Mouse (Mus musculus): ENCODE measurements around the gene Gm17334. TPM values are rescaled to one million over a fixed set of nuclear protein-coding genes. Genes with fewer than 3 reads are reported as not detected.
"Not testable (repeated sequence)": the region's sequence is repeated elsewhere in the genome, so short reads cannot be mapped to it uniquely, and the experiment has no call there.

The Gm17334 gene
- polyA plus RNA-seq, 1 experiment from 2014 or later, result 0.30 TPM

DNA sequence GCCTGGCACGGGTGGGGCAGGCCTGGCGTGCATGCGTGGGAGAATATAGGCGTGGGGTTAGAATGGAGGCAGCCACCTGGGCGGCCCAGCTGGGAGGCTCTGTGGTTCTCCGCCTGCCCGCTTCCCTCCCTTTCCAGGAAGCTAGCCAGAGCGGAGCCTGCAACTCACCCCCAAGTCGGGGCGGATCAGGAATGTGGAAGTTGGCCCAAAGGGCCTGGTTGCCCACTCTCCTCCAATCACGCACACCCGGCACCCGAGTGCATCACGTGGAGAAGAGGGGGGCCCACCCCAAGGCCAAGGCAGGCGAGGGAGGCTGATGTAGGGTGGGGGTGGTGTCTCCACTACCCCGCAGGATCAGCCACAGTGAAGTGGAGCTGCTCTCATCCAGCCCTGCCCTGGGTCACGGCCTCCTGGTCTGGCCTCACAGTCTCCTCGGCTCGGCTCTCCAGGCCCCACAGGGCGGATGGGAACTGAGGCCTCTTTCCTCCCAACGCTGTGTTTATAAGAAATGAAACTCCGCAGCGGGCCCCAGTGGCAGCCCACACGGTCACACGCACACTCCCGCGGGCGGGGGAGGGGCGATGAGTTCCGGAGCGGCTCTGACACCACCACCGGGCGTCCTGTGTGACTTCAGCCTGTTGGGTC lies 9.4 kb downstream of the Gm17334 start:
- under 1% methylated on average over 33 of the region's 33 CpGs for WGBS
- H3K27me3 ChIP-seq (ENCODE audit: insufficient read depth, low read length), result no peaks in the 10 kb centered on the region

DNA sequence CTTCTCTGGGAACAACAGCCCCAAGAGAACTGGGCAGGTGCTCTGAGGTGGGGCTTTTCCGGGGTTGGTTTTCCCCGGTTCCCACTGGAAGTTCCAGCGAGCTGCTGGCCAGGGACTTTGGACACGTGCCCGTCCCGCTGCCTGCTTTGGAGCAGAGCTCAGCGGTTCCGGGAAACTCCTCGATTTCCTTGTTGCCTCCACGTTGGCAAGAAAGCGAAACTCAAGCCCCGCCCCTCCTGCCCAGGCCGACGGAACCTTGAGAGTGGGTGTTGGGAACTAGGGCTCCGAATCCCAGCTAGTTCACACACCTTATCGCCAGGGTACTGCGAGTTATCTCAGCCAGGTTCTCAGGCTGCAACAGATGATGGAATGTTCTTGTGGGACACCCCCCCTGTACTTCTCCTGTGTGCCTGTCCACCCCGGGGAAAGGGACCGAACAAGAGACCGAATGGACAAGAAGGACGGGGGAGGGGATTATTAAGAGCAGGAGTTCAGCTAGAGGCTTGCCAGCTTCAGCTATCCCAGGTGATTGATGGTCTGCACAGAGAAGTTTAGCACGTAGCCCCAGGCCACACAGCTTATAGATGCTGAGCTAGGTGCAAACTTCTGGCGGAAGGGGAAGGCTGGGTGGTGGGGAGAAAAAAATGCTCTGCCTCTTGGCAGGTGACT lies 10.0 kb downstream of the Gm17334 start:
- Histone ChIP-seq H3K4me1 (ENCODE audit: insufficient read depth, low read length) (peaks cover 56% of the 10 kb centered on the region), H3K9me3 (ENCODE audit: low read length) (no peaks in the 10 kb centered on the region)

More for the DNA sequence above, 9.4 kb downstream of the Gm17334 start:
- Histone ChIP-seq H3K9ac (replicated peaks; ENCODE audit: low read length) (peak overlapping the region; percentile 58), H3K4me2 (replicated peaks; ENCODE audit: low read depth, low read length) (peak overlapping the region; percentile 76), H3K4me1 (ENCODE audit: insufficient read depth, low read length) (peaks cover 53% of the 10 kb centered on the region), H3K4me3 (ENCODE audit: low read length) (peak overlapping the region; percentile 44), H3K36me3 (ENCODE audit: insufficient read depth, low read length) (no peaks in the 10 kb centered on the region), H3K27ac (ENCODE audit: low read length) (peak overlapping the region; percentile 90), H3K9me3 (ENCODE audit: low read length) (no peaks in the 10 kb centered on the region)
- ATAC-seq (ENCODE audit: low FRiP score, low TSS enrichment), result peak; percentile 78

DNA sequence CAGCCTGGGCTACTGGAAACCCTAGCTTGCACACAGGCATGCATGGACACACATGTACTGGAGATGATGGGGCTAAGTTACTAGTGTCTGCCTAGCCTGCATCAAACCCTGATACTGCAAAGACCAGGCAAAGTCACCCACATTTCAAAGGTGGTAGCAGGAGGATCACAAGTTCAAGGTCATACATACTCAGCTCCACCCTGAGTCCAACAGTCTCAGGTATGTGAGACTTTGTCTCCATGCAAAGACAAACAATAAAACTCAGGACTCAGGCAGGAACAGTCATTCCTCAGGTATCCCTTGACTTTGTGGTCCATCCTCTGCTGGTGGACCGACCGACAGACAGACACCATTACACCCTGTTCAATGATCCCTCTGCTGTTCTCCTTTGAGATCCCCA lies 10.6 kb downstream of the Gm17334 start:
- Histone ChIP-seq H3K27ac (ENCODE audit: low read length) (peak overlapping the region; percentile 90), H3K9me3 (ENCODE audit: low read length) (no peaks in the 10 kb centered on the region), H3K4me2 (replicated peaks; ENCODE audit: low read depth, low read length) (peak overlapping the region; percentile 76), H3K4me3 (ENCODE audit: low read length) (peak overlapping the region; percentile 44), H3K4me1 (ENCODE audit: insufficient read depth, low read length) (peaks cover 56% of the 10 kb centered on the region), H3K36me3 (ENCODE audit: insufficient read depth, low read length) (no peaks in the 10 kb centered on the region), H3K9ac (replicated peaks; ENCODE audit: low read length) (peak overlapping the region; percentile 58), H3K27me3 (ENCODE audit: insufficient read depth, low read length) (no peaks in the 10 kb centered on the region)
- WGBS, result 59% methylated on average over 2 of the region's 2 CpGs
- ATAC-seq (ENCODE audit: low FRiP score, low TSS enrichment), result no peak

More for the DNA sequence above, 10.0 kb downstream of the Gm17334 start:
- Histone ChIP-seq H3K27ac (ENCODE audit: low read length) (peak overlapping the region; percentile 90), H3K4me3 (ENCODE audit: low read length) (peak overlapping the region; percentile 44), H3K27me3 (ENCODE audit: insufficient read depth, low read length) (no peaks in the 10 kb centered on the region), H3K4me2 (replicated peaks; ENCODE audit: low read depth, low read length) (peak overlapping the region; percentile 76), H3K9ac (replicated peaks; ENCODE audit: low read length) (peak overlapping the region; percentile 58), H3K36me3 (ENCODE audit: insufficient read depth, low read length) (no peaks in the 10 kb centered on the region)
- peak; percentile 5 for ATAC-seq (ENCODE audit: low FRiP score, low TSS enrichment)
- WGBS, result 1% methylated on average over 23 of the region's 23 CpGs

DNA sequence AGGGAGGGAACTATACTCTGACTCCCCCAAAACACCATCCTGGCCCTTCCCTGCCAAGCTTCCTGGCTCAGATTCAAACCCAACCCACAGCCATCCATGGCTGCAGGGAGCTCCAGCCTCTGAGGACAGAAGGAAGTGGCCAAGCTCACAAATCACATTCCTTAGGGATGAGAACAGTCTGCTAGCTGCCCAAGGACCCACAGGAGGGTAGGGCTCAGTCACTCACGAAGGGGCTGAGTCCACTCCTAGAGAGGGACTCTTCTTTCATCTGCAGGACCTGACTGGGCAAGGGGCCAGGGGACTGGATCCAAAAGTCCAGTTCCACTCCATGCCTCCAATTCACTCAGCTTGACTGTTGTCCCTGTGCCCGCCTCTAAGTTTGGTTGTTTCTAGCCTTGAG lies 11.2 kb downstream of the Gm17334 start:
- no peak overlapping the region for H3K9ac ChIP-seq (replicated peaks; ENCODE audit: low read length)
- 46% methylated on average over 2 of the region's 2 CpGs for WGBS
- no peak overlapping the region for H3K4me3 ChIP-seq (ENCODE audit: low read length)
- peaks cover 56% of the 10 kb centered on the region for H3K4me1 ChIP-seq (ENCODE audit: insufficient read depth, low read length)
- H3K27ac ChIP-seq (ENCODE audit: low read length), result peak overlapping the region; percentile 90
- no peaks in the 10 kb centered on the region for H3K36me3 ChIP-seq (ENCODE audit: insufficient read depth, low read length)
- ATAC-seq (ENCODE audit: low FRiP score, low TSS enrichment), result peak; percentile 35
- H3K27me3 ChIP-seq (ENCODE audit: insufficient read depth, low read length), result no peaks in the 10 kb centered on the region
- H3K4me2 ChIP-seq (replicated peaks; ENCODE audit: low read depth, low read length), result no peak overlapping the region
- no peaks in the 10 kb centered on the region for H3K9me3 ChIP-seq (ENCODE audit: low read length)

DNA sequence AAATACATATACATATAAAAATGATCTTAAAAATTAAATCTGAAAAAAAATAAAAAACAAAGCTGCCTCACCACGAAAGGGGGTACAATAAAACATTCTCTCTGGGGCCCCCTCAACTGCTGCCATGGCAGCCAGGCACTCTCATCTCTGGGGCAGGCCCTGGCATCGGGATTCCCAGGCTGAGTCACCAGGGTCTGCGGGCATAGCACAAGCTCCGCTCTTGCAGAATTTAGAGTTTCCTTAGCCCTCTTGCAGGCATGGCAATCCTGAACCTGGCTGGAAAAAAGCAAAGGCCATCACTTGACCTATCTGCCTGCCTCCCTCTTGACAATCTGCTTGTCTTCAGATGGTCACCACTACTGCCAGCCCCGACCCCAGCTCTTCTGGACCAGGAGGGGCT lies 11.7 kb downstream of the Gm17334 start:
- Histone ChIP-seq H3K9ac (replicated peaks; ENCODE audit: low read length) (no peak overlapping the region), H3K36me3 (ENCODE audit: insufficient read depth, low read length) (no peaks in the 10 kb centered on the region), H3K27ac (ENCODE audit: low read length) (peak overlapping the region; percentile 90), H3K4me2 (replicated peaks; ENCODE audit: low read depth, low read length) (no peak overlapping the region), H3K4me3 (ENCODE audit: low read length) (no peak overlapping the region), H3K27me3 (ENCODE audit: insufficient read depth, low read length) (no peaks in the 10 kb centered on the region), H3K4me1 (ENCODE audit: insufficient read depth, low read length) (peaks cover 56% of the 10 kb centered on the region), H3K9me3 (ENCODE audit: low read length) (no peaks in the 10 kb centered on the region)
- 65% methylated on average over 5 of the region's 5 CpGs for WGBS
- no peak for ATAC-seq (ENCODE audit: low FRiP score, low TSS enrichment)

GRCm38 (mm10) chr11:53759545-53760406 lies 13.2 kb downstream of the Gm17334 start:
- ATAC-seq (ENCODE audit: low FRiP score, low TSS enrichment), result no peak
- Histone ChIP-seq H3K4me2 (replicated peaks; ENCODE audit: low read depth, low read length) (0 out of 2 replicates have a peak overlapping the region, but pooled peaks have one; percentile 1), H3K4me1 (ENCODE audit: insufficient read depth, low read length) (peaks cover 56% of the 10 kb centered on the region), H3K27ac (ENCODE audit: low read length) (peak overlapping the region; percentile 52), H3K9ac (replicated peaks; ENCODE audit: low read length) (no peak overlapping the region), H3K36me3 (ENCODE audit: insufficient read depth, low read length) (no peaks in the 10 kb centered on the region), H3K27me3 (ENCODE audit: insufficient read depth, low read length) (no peaks in the 10 kb centered on the region), H3K4me3 (ENCODE audit: low read length) (no peak overlapping the region), H3K9me3 (ENCODE audit: low read length) (no peaks in the 10 kb centered on the region)
- 21% methylated on average over 22 of the region's 22 CpGs for WGBS

- Histone ChIP-seq H3K9ac (replicated peaks; ENCODE audit: low read length) (no peak overlapping the region; the same call in 1 of the 2 replicates), H3K4me3 (ENCODE audit: low read length) (no peak overlapping the region), H3K27ac (ENCODE audit: low read length) (peak overlapping the region; percentile 52), H3K4me2 (replicated peaks; ENCODE audit: low read depth, low read length) (no peak overlapping the region), H3K9me3 (ENCODE audit: low read length) (no peaks in the 10 kb centered on the region), H3K4me1 (ENCODE audit: insufficient read depth, low read length) (peaks cover 51% of the 10 kb centered on the region), H3K27me3 (ENCODE audit: insufficient read depth, low read length) (no peaks in the 10 kb centered on the region), H3K36me3 (ENCODE audit: insufficient read depth, low read length) (no peaks in the 10 kb centered on the region)
- WGBS, result 37% methylated on average over 6 of the region's 6 CpGs
- 0 out of 2 replicates have a peak, but pooled peaks have one; percentile 14 for ATAC-seq (ENCODE audit: low FRiP score, low TSS enrichment)
Measured at GRCm38 (mm10) chr11:53758791-53759351, 14.1 kb downstream of the Gm17334 start.

GRCm38 (mm10) chr11:53758033-53758432 lies 15.0 kb downstream of the Gm17334 start:
- ATAC-seq (ENCODE audit: low FRiP score, low TSS enrichment); H3K27me3 ChIP-seq (ENCODE audit: insufficient read depth, low read length); H3K9ac ChIP-seq (replicated peaks; ENCODE audit: low read length); H3K4me3 ChIP-seq (ENCODE audit: low read length); H3K27ac ChIP-seq (ENCODE audit: low read length); H3K36me3 ChIP-seq (ENCODE audit: insufficient read depth, low read length); H3K4me2 ChIP-seq (replicated peaks; ENCODE audit: low read depth, low read length); H3K9me3 ChIP-seq (ENCODE audit: low read length): not testable (repeated sequence)
- WGBS, result 70% methylated on average over 8 of the region's 9 CpGs
- peaks cover 43% of the 10 kb centered on the region for H3K4me1 ChIP-seq (ENCODE audit: insufficient read depth, low read length)

DNA sequence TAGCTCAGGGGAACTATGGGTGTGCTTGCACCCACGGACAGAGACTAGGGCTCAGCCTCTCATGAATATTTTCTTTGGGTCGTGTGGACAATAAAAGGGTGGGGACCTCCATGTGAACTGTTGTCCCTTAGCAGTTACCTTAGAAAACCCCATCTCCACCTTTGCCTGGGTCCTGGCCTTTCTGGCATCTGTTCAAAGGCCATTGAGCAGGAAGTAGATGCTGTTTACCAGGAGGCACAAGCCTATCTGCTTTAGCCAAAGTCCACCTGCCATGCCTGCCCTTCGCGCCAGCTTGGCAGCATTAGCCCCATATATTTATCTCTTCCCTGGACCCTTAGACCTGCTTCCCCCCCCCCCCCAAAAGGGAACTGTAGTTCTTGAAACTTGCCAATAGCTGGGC lies 15.4 kb downstream of the Gm17334 start:
- Histone ChIP-seq H3K9ac (replicated peaks; ENCODE audit: low read length) (no peak overlapping the region), H3K4me2 (replicated peaks; ENCODE audit: low read depth, low read length) (no peak overlapping the region), H3K9me3 (ENCODE audit: low read length) (no peaks in the 10 kb centered on the region; the same call in 1 of the 2 replicates), H3K27me3 (ENCODE audit: insufficient read depth, low read length) (no peaks in the 10 kb centered on the region), H3K4me1 (ENCODE audit: insufficient read depth, low read length) (peaks cover 38% of the 10 kb centered on the region), H3K4me3 (ENCODE audit: low read length) (no peak overlapping the region), H3K36me3 (ENCODE audit: insufficient read depth, low read length) (no peaks in the 10 kb centered on the region), H3K27ac (ENCODE audit: low read length) (no peak overlapping the region)
- WGBS, result 89% methylated on average over 4 of the region's 4 CpGs
- ATAC-seq (ENCODE audit: low FRiP score, low TSS enrichment), result no peak

All from kidney, embryonic 16.5 days (tissue).